Mouse (Mus musculus) heart, postnatal 0 days (tissue): ENCODE data around the gene Dysf.

Experiments used
- CTCF ChIP-seq: IDR thresholded peaks from 2 replicates; pipeline ENCODE4 v1.5.1; 2016; ENCODE audit warnings: antibody characterized with exemption, control low read depth, low read depth
- EP300 ChIP-seq: IDR thresholded peaks from 2 replicates; pipeline ENCODE4 v1.6.1; 2016; ENCODE audit warnings: antibody characterized with exemption, low read depth

DNA sequence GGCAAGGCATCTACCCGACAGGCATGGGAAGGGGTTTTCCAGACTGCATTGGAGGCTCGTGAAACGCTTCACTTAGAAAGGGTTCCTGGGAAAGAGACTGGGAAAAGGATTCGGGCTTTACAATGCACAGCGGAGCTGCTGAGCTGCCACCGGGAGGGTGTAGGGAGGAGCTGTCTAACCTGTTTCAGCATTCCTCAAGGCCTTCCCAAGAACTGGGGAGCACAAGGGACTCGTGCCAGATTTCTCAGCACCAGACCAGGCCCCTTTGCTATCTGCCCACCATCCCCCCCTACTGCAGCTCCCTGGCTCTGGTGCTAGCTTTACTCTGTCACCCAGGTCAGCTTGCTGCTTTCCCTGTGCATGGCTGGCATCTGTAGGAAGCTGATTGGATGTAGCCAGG lies 124.7 kb downstream of the Dysf start:
- TF ChIP-seq CTCF (no peak), EP300 (no peak)
